Mouse (Mus musculus): Measurements from ENCODE around the gene Olfr1028. TPM values are rescaled to one million over a fixed set of nuclear protein-coding genes. Genes with fewer than 3 reads are reported as not detected.

Olfr1028 gene
- not detected for total RNA-seq (2022)

- no peak for DNase-seq
Measured at GRCm38 (mm10) chr2:85950137-85950536, at the start of gene Olfr1028. Gene Olfr1028 (plus strand): TSS chr2:85950437.

- DNase-seq = no peak
Measured at GRCm38 (mm10) chr2:85904952-85905351, 45.3 kb upstream of the Olfr1028 start, which contains the start of gene Olfr1024. Gene Olfr1024 (minus strand): TSS chr2:85905052.

- no peak for DNase-seq
Measured at GRCm38 (mm10) chr2:85913197-85913596, 37.0 kb upstream of the Olfr1028 start.

GRCm38 (mm10) chr2:85914893-85915292, 35.3 kb upstream of the Olfr1028 start, which contains the start of gene Olfr1025-ps1:
Gene Olfr1025-ps1 (plus strand): TSS chr2:85915193.
- no peak for DNase-seq

GRCm38 (mm10) chr2:85921258-85921657, 29.0 kb upstream of the Olfr1028 start, which contains the start of gene Olfr1026:
Gene Olfr1026 (plus strand): TSS chr2:85921558.
- no peak for DNase-seq

GRCm38 (mm10) chr2:85973595-85973994, 23.4 kb downstream of the Olfr1028 start, which contains the start of gene Olfr1029:
Gene Olfr1029 (plus strand): TSS chr2:85973895.
- DNase-seq = no peak

GRCm38 (mm10) chr2:85978976-85979375, 28.7 kb downstream of the Olfr1028 start, which contains the start of gene Olfr1030:
Gene Olfr1030 (plus strand): TSS chr2:85979276.
- no peak for DNase-seq

- DNase-seq = no peak
Measured at GRCm38 (mm10) chr2:85990004-85990403, 39.8 kb downstream of the Olfr1028 start, which contains the start of gene Olfr1031. Gene Olfr1031 (plus strand): TSS chr2:85990304.

Other genes with a start within 250 kb of the Olfr1028 start
- under 1 TPM in 3 of 4 experiments, not detected in 1; 0.17 to 0.24 (median 0.22) TPM for gene Olfr1009, start 235.0 kb upstream of the Olfr1028 start, total RNA-seq (2022)
- gene Olfr1012, start 187.7 kb upstream of the Olfr1028 start, total RNA-seq (2022) = not detected
- gene Olfr1013, start 183.3 kb upstream of the Olfr1028 start, total RNA-seq (2022) = not detected
- not detected for gene Olfr1014, start 177.7 kb upstream of the Olfr1028 start, total RNA-seq (2022)
- gene Olfr1015, start 168.4 kb upstream of the Olfr1028 start, total RNA-seq (2022) = under 1 TPM in 1 of 4 experiments, not detected in 3; 0.46 TPM
- gene Olfr1016, start 147.9 kb upstream of the Olfr1028 start, total RNA-seq (2022) = not detected
- not detected for gene Olfr1018, start 132.0 kb upstream of the Olfr1028 start, total RNA-seq (2022)
- not detected for gene Olfr1019, start 105.0 kb upstream of the Olfr1028 start, total RNA-seq (2022)
- not detected for gene Olfr1020, start 103.4 kb upstream of the Olfr1028 start, total RNA-seq (2022)
- not detected for gene Olfr1022, start 81.8 kb upstream of the Olfr1028 start, total RNA-seq (2022)
- gene Olfr1023, start 64.8 kb upstream of the Olfr1028 start, total RNA-seq (2022) = not detected
- gene Olfr1024, start 45.4 kb upstream of the Olfr1028 start, total RNA-seq (2022) = not detected
- gene Olfr1025-ps1, start 35.2 kb upstream of the Olfr1028 start, total RNA-seq (2022) = not detected
- gene Olfr1026, start 28.9 kb upstream of the Olfr1028 start, total RNA-seq (2022) = not detected
- not detected for gene Olfr1029, start 23.5 kb downstream of the Olfr1028 start, total RNA-seq (2022)
- not detected for gene Olfr1030, start 28.8 kb downstream of the Olfr1028 start, total RNA-seq (2022)
- not detected for gene Olfr1031, start 39.9 kb downstream of the Olfr1028 start, total RNA-seq (2022)
- gene Olfr1032, start 55.1 kb downstream of the Olfr1028 start, total RNA-seq (2022) = not detected
- 1 to 10 TPM; 1.4 to 3.2 (median 1.8) TPM for gene Olfr1033, start 70.2 kb downstream of the Olfr1028 start, total RNA-seq (2022)
- gene Olfr1034, start 95.4 kb downstream of the Olfr1028 start, total RNA-seq (2022) = under 1 TPM; 0.13 to 0.25 (median 0.14) TPM
- gene Olfr1036, start 123.6 kb downstream of the Olfr1028 start, total RNA-seq (2022) = not detected
- gene Olfr1037, start 136.9 kb downstream of the Olfr1028 start, total RNA-seq (2022) = not detected
- not detected for gene Olfr1039, start 185.5 kb downstream of the Olfr1028 start, total RNA-seq (2022)
- not detected for gene Olfr1040, start 196.3 kb downstream of the Olfr1028 start, total RNA-seq (2022)
- gene Olfr1042, start 211.4 kb downstream of the Olfr1028 start, total RNA-seq (2022) = not detected
- not detected for gene Olfr1043, start 217.1 kb downstream of the Olfr1028 start, total RNA-seq (2022)
- not detected for gene Olfr1044, start 227.4 kb downstream of the Olfr1028 start, total RNA-seq (2022)
- gene Olfr52, start 235.2 kb downstream of the Olfr1028 start, total RNA-seq (2022) = not detected

All from adrenal gland, adult 8-10 months (tissue).